Mouse (Mus musculus) frontal cortex, postnatal 36 days (tissue): ENCODE measurements around the gene Ldah.

Source experiments
- DNase-seq, 2 experiments: peaks; one replicate each; pipeline ENCODE4 v3.0.0; 2022; ENCODE audit warnings: low spot score in 2 of 2

Gene Ldah

DNA sequence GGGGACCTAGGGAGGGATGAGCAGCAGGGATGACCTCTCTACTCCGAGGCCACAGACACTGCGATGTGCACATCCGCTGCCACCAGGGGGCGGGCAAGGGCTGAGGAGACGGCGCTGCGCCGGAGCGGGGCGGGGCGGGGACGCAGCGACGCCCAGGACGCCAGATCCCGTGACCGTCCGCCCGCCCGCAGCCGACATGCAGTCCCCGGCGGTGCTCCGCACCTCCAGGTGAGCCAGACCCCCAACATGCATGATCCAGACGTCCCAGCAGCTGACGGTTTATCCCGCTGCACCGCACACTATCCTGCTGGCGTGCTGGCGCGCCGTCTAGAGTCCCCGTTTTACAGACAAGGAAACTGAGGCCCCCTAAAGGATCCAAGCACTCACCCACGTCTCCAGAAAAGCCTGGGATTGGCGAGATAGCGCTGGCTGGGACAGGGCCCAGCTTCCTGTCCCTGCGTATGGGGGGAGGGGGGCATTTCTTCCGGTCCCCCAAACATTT lies 105.4 kb downstream of the Ldah start, which contains the start of gene Hs1bp3:
TSS of gene Hs1bp3 (plus strand) at position 163 of the 502 bp plus-strand sequence.
- DNase-seq, result peak; percentile 83 to 85

DNA sequence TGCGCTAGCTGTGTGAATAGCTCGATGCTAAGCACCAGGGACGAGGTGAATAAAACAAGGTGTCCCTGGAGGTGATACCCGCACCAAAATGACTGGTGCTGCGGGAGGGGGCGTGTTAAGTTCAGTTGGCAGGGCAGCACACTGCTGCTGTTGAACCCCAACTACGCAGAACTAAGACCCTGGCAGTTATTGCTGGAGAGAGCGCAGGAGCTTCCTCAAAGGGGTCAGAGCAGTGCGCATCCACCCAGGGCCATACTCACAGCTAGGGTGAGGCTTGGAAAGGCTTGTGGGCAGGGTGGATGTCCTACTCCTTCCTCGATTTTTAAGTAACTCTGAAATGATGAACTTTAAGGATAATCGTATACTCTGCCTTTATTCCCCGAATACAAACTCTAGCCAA lies 105.9 kb downstream of the Ldah start:
- no peak for DNase-seq

DNA sequence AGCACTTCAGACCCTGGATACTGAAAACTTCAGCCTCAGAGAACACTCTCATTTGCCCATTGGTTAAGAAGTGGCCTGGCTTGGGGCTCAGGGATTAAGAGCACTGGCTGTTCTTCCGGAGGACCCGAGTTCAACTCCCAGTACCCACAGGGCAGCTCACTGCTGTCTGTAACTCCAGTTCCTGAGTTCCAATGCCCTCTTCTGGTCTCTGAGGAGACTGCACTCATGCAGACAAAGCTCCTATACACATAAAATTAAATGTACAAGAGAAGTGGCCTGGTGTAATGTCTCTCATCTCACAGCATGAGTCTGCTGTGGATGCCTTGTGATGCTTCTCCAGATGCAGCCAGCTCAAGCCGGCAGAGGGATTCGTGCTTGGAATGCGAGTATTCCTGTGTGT lies 108.6 kb downstream of the Ldah start:
- no peak for DNase-seq

DNA sequence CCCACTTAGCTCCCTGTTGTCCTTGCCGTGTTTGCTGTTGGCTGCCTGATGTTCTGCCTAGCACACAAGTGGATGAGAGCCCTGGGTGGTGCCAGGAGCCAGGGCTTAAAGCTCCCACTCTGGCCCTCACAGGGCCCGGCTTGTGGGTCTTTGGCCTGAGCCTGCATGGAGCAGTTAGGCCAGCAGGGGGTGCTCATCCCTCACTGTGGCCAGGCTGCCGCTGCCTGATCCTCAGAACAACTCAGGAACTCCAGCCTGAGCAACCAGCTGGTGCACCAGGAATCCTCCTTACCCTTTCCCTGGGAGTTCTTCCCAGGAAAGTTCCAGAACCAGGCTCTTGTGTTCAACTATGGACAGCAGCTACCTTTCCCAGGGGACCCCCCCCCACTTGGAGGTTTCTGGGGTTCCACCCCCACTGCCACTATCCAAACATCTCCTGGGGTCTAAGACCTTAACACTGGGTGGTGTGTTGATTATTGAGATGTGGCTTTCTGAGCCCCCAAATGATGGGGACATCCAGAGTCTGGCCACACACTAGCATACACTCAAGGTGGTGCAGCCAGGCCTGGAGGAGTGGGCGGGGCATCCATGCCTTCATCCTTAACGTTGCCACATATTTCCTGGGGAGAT lies 112.3 kb downstream of the Ldah start:
- DNase-seq, result peak; percentile 85 to 86

DNA sequence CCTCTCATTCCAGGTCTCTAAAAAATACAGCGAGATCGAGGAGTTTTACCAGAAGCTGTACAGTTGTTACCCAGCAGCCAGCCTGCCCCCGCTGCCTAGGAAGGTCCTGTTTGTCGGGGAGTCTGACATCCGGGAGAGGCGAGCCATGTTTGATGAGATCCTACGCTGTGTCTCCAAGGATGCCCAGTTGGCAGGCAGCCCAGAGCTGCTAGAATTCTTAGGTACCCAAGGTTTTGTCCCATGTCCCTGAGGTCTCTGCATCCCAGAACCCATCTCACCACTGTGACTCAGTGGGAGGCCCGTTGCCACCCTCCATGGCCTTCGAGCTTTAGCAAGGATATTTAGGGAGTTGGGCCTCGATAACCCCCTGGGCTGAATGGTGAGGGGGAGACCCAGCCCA lies 113.6 kb downstream of the Ldah start:
- no peak for DNase-seq

DNA sequence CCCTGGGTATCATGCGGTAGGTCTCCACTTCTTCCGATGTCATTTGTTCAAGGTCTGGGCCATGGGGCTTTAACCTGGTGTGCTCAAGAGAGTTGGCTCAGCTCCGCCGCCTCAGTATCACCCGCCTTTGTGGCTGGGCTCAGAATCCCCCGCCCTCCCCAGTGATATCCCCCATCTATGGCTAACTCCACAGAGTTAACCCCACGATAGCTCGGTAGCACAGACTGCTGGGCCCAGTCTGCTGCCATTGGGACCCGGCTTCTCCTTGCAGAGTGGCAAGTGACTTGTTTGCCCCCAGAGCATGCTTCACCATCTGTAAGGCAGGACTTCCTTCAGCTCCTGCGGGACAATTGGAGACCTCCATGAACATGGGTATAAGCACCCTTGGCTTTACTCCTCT lies 116.2 kb downstream of the Ldah start:
- DNase-seq, result no peak

DNA sequence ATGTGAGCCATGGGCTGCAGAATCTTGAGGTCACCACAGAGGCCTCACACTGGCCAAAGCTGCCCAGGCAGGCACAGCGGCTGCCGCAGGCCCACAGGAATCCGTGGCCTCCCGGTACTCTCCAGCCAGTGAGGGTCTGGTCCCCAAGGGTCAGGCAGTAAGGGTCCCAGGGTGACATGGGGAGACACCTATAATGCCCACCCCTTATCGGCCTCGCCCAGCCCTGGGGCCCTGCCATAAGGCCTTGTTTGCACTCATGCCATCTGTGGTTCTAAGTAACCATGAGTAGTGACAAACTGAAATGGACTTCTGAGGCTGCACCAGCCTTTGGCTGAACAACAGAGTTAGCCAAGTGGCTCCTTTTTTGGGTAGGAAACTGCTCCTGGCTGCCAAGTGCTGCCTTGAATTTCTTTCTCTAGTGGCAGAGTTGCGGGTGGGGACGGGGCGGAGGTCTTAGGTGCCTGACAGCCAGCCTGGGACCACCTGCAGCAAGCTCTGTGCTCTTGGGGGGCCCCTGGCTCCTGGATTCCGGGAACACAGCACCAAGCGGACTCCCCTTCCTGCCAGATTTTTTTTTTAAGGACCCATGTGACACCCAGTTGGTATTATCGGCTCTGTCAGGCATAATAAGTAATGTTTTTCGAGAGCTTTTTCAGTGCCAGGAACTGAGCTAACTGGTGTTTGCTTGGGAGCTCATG lies 117.5 kb downstream of the Ldah start:
- DNase-seq, result no peak

DNA sequence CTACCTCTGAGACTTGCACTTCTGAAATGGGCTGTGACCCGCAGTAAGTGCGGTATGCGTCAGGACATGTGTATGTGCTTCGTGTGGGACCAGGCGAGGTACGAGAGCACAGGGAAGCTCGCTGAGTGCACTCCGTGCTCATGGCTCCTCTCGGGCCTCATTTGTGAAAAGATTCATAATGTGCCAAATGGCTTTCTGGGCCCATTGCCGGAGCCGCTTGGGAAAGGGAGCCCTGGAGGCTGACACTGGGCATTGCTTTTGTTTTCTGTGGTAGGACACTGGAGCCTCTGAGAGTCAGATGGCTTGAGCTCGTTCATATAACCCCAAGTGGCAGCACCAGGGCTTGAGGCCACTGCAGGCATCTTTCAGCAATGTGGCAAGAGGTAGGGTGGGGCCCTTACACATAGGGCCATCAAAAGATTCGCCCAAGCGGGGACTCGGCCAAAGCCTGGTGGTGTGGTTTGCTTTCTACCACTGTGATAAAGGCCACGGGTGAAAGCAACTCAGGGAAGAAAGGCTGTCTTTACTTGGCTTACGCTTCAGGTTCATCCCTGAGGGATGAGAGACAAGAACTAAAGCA lies 118.1 kb downstream of the Ldah start:
- peak in 1 of 2 experiments; percentile 58 for DNase-seq

DNA sequence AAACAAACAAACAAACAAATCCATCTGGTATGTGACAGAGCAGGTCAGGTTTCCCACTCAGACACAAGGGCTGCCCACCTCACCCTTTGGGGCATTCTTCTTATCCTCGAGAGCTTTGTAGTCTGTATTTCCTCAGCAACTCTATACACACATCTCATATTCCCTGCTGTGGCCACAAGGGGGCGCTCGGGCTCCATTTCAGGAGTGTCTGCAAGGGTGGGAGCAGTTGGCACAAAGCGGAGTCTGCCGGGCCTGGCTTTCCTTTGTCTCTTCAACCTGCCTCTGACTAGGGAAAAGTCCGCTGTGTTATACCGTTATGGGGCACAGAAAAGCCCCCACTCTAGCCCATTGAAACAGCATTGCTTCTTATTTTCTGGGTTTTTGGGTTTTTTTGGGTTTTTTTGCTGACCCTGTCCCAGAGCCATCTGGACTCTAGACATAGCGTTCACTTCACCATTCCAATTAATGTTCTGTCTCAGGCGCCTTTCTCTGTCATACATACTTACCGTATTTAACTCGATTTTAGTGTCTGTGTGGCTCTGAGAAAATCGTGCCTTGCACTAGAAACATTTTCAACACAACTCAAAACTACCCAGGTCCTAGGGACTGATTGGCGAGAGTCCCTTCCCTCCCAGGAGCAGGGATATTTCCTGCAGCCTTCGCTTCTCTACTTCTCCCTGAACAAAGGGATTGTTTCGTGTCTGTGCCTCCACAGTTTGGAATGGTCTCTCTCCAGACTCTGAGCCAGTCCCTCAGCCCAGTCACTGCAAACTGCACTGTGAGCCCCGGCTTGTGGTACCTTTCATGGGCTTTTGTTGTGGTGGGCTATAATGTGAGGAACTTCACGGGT lies 119.1 kb downstream of the Ldah start:
- DNase-seq, result peak; percentile 96

DNA sequence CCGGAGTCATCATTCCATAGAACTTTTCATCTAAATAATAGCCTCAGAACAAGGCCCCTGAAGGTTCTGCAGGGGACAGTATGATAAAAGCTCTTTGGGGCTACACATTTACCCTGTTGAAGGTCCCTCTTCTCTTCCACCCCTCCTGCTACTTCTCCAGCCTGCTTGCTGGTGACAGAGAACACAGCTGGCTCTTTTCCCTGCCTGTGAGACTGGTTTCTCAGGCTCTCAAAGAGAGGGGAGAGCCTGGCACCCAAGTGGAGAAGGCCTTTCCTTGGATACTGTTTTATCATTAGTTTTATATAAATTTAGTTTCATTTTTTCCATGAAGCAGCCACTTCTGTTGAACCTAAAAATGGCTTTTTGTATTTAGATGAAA lies 119.8 kb downstream of the Ldah start:
- no peak for DNase-seq

DNA sequence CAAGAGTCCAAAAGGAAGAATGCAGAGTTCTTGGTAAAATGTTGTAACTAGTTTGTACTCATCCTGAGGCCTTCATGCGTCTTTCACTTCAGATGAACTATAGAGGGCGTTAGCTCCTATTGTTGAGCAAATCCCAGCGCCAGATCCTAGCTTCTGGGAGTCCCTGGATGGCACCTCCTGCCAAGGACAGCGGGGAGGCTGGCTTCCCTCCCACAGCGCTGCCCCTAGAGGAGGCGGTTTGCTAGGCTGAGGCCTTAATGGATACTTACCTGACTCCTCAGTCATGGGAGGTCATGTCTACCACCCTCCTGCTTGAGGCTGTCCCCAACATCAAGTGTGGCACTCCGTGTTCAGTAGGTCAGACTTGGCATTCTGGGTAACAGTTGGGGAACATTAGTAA lies 121.3 kb downstream of the Ldah start:
- no peak for DNase-seq

DNA sequence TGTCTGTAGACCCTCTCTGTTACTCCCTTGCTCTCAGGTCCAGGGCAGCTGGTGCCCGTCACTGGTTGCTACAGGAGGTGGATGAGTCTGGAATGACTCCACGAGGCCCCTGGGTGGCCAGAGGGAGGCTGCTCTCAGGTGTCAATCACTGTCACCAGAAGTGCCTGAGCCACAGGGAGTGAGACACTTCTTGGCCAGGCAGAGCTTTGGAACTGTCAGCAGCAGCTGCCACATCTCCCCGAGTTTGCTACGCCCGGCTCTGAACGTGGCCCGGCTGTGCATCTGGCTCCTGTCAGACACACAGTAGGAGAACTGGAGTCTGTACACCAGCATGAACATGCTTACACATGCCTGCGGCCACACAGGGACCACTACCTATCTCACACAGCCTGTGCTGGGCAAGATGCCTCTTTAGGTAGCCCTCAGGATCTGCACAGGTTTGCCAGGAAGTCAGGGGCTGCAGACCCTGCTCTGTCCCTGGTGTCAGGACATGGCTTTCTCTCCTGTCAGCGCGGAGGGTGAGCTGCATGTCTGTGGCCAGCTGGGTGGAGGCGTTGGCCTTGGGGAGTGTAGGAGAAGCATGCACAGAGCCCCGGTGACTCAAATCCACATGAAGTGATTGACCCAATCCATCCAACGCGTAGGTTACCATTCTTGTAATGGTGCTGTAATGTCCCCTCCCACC lies 123.7 kb downstream of the Ldah start:
- no peak for DNase-seq

DNA sequence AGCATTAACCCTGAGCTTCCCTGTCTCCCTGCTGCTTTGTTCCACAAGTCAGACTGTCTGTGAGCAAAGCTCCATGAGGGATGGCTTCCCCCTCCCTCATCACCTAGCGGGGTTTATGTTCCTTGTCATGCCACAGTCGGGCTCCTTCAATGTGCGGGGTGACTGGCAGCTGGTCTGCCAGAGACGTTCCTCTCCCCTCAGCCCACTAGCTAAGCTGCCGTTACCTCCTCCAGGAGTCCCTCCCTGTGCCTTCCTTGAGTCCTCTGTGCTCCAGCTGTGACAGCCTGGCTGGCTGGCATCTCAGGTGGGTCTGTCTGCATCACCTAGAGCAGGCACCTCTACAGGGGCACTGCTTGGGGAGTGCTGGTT lies 124.3 kb downstream of the Ldah start:
- DNase-seq, result no peak

DNA sequence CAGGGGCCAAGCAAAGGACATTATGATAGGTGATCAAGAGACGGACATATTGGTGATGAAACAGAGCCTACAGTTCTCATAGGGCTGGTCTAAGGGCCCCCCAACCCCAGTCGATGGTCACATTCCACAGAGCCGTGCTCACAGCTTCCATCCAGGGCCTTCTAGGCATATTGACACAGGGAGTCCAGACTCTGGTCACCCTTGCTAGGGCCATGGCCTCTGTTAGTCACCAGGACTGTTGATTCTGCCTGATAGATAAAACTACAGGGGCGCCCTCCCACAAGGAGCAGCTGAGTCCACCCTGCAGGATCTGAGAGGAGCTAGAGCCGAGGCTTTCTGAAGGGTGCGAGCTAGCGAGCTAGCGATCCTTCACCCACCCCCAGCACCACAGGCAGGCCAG lies 125.7 kb downstream of the Ldah start:
- no peak for DNase-seq

DNA sequence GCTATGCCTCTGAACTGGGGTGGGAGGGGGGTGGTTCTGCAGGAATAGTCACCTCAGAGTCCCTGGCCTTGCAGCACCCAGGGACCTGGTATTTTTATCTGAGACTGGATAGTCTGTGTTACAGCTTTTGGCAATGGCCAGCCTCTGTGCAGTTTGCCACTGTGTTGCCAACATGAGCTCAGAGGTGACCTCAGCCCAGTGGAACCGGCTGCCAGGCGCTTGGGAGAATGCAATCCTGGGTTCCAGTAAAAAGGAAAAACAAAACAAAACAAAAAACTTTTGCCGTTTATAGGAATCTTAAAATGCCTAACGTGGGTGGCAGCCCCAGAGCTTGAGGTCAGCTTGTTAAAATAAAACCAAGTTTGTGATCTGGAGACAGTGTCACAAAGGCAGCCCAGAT lies 126.4 kb downstream of the Ldah start:
- no peak for DNase-seq
